Mouse (Mus musculus) adipocyte (in vitro differentiated cells): Measurements from ENCODE around the gene 0610040J01Rik.
A peak's percentile ranks its signal among the peaks of the same experiment; 100 is the strongest.
"Not testable (repeated sequence)": the region's sequence is repeated elsewhere in the genome, so short reads cannot be mapped to it uniquely, and the experiment has no call there.

ENCODE experiments used
- DNase-seq: peaks from one replicate; pipeline ENCODE4 v3.0.0-alpha.2; 2016; ENCODE audit warnings: low spot score

0610040J01Rik gene

DNA sequence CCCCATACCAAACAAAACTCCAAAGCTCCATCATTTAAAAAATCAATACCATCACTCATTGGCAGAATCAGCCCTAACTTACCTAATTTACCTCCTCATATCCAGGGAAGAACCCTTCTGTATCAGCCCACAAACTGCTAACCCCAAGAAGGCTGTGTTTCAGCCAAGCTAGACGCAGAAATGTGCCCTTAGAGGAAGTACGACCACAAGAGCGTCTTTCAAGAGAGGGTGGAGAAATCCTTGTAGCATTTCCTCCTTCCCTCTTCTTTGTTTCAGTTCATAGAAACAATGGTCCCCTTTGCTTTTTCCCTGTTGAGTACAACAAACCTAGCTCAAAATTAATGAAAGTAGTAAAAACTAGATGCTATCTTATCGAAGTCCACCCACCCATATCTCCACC lies 18.9 kb downstream of the 0610040J01Rik start:
- no peak for DNase-seq

DNA sequence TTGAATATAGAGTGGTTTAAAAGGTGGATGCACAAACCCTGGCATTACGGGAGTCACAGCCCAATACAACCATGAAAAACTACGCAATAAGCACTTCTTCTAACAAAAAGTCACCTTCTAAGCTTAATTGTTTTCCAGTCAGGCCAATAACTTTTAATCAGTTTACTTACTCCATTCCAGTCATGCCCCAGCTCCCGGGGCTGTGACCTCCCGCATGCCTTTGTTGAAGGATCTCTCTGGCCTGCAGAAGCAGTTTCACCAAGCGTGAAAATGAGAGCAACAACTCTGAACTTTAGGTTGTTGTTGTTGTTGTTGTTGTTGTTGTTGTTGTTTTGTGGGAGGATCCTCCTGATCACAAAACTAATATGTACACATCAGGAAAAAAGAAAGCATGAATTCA lies 21.8 kb downstream of the 0610040J01Rik start:
- no peak for DNase-seq

GRCm38 (mm10) chr5:63834435-63834834 lies 22.3 kb downstream of the 0610040J01Rik start:
- DNase-seq, result no peak

GRCm38 (mm10) chr5:63837115-63837514 lies 25.0 kb downstream of the 0610040J01Rik start:
- DNase-seq, result no peak

DNA sequence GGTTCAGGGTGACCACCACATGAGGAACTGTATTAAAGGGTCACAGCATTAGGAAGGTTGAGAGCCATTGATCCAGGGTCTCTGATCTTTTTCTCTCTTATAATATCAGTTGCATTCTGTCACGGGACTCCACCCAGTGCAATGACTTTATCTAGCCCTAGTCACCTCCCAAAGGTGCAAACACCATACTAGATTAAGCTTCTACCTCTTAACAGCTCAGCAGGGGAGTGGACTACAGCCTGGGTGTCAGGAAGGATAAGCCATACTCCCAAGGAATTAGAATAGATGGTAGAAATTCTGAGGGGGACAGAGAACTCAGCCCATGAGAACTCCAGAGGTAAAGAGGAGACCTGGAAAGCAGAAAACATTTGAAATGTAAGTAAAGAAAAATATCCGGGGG lies 25.7 kb downstream of the 0610040J01Rik start:
- no peak for DNase-seq

- DNase-seq, result no peak
Measured at GRCm38 (mm10) chr5:63839801-63840416, 27.7 kb downstream of the 0610040J01Rik start.

- DNase-seq, result no peak
Measured at GRCm38 (mm10) chr5:63847080-63847479, 34.9 kb downstream of the 0610040J01Rik start.

DNA sequence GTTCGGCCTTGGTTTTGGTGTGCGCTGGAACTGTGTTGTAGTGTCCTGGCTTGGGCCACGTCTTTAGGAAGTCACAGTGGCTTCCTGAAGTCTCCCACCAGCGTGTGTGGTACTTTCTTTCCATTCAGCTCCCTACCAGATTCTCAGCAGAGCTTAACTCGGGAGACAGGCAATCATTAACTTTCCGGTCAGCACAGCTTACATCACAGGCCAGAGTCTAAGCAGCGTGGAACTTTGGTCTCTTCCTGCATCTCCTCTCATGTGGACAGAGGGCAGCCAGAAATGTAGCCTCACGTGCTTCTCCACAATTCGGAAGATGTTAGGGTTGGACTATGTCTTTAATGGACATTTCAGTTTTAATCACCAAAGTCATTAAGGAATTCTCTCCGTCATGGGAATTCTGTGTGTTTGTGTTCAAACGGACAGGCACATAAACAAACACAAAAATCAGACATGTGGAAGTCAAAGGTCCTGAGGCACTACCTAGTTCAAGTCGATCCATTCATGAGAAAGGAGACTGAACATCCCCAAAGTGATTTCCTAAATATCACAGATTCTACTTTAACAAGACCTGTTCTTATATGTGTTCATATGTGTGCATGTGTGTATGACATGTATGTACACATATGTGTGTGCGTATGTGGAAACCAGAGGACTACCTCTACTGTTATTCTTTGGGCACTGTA lies 35.5 kb downstream of the 0610040J01Rik start:
- DNase-seq, result no peak

DNA sequence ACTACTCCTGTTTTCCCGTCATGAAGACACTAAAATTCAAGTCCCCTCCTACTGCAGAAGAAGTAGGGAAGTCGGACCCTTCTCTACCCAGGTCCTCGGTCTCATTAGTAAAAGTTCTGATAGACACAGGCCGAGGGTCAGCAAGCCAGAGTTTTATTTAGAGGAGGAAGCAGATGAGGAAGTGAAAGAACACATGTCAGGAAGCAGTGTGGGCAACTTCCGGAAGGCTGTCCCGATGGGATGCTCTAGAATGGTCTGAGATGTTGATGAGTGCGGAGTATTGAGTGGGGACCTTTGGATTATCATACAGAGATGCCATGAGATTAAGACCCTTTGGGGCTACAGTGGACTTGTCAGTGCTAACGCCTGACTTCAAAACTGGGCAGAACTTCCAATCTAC lies 46.7 kb downstream of the 0610040J01Rik start:
- no peak for DNase-seq

DNA sequence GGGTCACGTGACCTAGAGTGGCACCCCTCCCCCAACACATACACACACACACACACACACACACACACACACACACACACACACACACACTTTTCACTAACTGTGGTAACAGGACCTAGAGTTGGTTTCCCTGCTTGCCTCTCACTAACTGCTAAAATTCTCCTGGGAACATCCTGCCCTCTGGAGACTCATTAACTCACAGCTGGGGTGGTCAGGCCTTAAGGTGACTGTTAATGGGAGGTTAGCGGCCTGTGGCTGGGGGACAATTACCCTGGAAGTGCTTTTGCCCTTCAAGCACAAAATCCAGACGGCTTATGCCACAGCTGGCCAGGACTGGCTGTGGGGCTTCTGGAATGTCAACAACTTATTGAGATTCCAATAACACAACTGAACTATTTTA lies 55.3 kb downstream of the 0610040J01Rik start:
- DNase-seq, result no peak

DNA sequence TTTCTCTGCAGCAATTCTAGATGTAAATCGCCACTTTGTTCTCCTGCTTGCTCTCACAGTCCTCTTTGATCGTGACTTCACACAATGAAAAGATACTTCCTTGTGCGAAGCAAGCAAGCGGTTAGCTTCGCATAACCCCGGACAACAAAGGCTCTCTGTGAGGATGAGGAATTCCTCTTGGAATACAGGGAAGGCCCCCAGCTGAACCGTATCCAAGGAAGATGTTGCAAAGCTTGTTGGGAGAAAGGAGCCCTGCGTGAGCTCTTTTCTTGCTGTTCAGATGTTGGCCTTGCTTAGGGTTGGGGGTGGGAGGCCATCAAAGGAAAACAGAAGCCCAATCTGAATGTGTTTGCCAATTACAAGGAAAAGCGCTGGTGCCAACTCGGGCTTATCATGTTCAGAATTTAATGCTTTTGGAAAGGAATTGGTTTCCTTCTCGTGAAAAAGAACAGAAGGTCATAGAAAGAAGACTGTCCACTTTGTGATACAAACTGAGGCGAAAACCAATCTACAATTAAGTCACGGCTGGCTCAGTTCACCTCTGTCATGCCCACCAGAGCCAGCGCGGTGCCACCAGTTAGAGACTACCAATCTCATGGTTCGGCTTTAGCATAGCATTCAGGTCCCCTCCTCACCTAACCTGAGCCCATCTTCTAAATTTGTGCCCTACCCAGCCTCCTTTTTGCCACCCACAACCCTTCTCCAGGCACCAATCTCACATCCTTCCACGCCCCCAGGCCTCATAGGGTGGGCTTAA lies 60.2 kb downstream of the 0610040J01Rik start:
- no peak for DNase-seq

GRCm38 (mm10) chr5:63874880-63875279 lies 62.7 kb downstream of the 0610040J01Rik start:
- DNase-seq, result no peak

DNA sequence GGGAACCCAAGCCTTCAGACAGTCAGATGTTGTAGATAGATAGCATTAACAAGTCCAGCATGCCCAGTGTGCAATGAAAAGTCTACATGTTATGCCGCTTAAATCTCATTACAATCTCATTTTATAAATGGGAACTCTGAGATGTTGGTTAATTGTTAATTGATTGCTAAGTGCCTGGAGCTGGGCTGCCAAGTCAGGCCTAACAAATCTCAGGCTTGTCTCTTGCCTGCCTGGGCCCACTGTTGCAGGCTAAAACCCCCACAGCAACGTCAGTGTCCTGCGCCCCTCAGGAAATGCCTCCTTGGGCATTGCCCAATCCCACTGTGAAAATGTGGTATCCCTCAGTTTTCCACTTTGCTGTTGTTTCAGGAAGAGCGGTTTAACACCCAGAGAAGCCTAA lies 63.9 kb downstream of the 0610040J01Rik start:
- no peak for DNase-seq

DNA sequence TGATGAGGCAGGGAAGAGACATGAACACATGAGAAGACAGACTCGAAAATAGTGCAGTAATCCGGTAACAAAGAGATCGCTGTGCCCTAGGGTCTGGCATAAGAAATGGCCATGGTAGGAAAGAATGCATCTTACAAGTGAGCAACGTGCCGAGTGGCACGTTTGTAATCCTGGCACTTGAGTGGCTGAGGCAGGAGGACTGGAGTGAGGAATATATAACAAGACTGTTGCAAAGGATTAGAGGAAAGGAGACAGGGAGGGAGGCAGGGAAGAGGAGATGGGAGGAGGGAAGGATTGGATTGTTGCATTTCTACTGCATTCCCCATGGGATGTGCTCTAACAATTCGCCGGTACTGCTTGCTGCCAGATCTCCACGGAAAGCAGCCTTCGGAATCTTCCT lies 66.9 kb downstream of the 0610040J01Rik start:
- no peak for DNase-seq

DNA sequence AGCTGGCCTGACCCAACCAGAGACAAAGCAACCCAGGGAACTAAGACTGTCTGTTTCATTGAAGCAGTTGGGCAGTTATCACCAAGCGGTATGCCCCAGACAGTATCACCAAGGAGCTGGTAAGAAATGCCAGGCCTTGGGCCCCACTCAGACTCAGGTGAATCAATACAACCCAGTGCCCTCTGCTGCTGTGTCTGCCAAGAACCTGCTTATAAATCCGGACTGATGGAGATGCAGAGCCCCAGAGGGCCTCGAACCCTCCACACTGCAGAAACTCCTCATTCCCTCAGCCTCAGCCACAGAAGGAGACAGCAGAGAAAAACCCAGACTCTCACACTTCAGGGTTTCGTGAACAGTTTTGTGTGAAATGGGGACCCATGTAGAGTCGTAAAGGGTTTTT lies 74.1 kb downstream of the 0610040J01Rik start:
- no peak for DNase-seq

- peak; percentile 59 for DNase-seq
Measured at GRCm38 (mm10) chr5:63886709-63887108, 74.5 kb downstream of the 0610040J01Rik start.

GRCm38 (mm10) chr5:63887111-63887510 lies 74.9 kb downstream of the 0610040J01Rik start:
- DNase-seq, result no peak

- no peak for DNase-seq
Measured at GRCm38 (mm10) chr5:63891241-63891640, 79.1 kb downstream of the 0610040J01Rik start.

GRCm38 (mm10) chr5:63891912-63892311 lies 79.7 kb downstream of the 0610040J01Rik start:
- no peak for DNase-seq

GRCm38 (mm10) chr5:63897001-63897819 lies 85.0 kb downstream of the 0610040J01Rik start:
- not testable (repeated sequence) for DNase-seq

DNA sequence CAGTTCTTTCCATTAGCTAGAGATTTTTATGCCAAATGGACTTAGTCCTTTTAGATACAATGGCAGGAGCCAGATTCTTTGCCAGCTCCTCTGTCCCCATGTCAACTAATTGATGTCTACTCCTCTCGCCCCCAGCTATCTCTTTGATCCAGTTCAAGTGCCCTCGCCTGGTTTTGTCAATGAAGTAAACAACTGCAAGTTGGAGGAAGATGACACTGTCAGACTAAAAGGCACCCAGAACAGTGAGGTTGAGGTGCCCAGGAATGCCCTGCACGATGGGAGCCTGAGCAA lies 85.6 kb downstream of the 0610040J01Rik start:
- no peak for DNase-seq

- no peak for DNase-seq
Measured at GRCm38 (mm10) chr5:63903329-63903728, 91.2 kb downstream of the 0610040J01Rik start.
